Mouse (Mus musculus): ENCODE data around the gene Fa2h.

GRCm38 (mm10) chr8:111390837-111391236 lies 2.8 kb downstream of the Fa2h start:
- no peak for TF ChIP-seq POLR2A (IDR thresholded peaks at IDR 0.05; ENCODE audit: low read depth, low read length)
- TF ChIP-seq CTCF (IDR thresholded peaks at IDR 0.05; ENCODE audit: borderline replicate concordance, insufficient read depth, low read length) = no peak

Measured in embryonic fibroblast, embryonic 13.5 days (primary cell).